Mouse (Mus musculus): ENCODE data around the gene Crcp. TPM values are rescaled to one million over a fixed set of nuclear protein-coding genes. Genes with fewer than 3 reads are reported as not detected.

Crcp gene
- polyA plus RNA-seq, 1 experiment from 2014 or later: 46.2 TPM

DNA sequence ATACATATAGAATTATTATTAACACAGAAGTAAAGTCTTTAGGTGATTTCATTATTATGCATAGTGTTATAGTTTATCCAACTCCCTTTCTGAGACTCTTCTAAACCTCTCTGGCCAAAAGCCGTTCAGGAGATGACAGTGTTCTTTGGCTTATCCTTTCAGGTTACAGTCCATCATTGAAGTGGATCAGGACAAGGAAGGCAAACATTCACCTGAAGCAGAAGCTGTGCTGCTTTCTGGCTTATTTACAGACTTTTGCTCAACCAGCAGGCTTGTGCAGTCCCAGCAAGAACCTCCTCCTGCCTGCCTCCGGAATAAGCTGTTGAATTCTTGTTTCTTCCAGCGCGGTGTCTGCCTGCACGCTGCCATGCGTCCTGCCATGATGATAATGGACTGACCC is 43.9 kb downstream of the Crcp start, which contains the start of gene Tpst1:
TSS of gene Tpst1 (plus strand) at position 301 of the 400 bp plus-strand sequence.
- WGBS: 93% methylated on average over 6 of the region's 6 CpGs
- Histone ChIP-seq H3K9me3 (ENCODE audit: low read length) (no peaks in the 10 kb centered on the region), H3K36me3 (ENCODE audit: insufficient read depth, low read length) (no peaks in the 10 kb centered on the region), H3K4me3 (ENCODE audit: low read length) (no peak within 1 kb of the TSS), H3K4me1 (ENCODE audit: insufficient read depth, low read length) (no peaks in the 10 kb centered on the region), H3K9ac (replicated peaks; ENCODE audit: low read length) (no peak within 1 kb of the TSS), H3K4me2 (replicated peaks; ENCODE audit: low read depth, low read length) (no peak within 1 kb of the TSS), H3K27ac (ENCODE audit: low read length) (no peak within 1 kb of the TSS), H3K27me3 (ENCODE audit: insufficient read depth, low read length) (no peaks in the 10 kb centered on the region)
- ATAC-seq (ENCODE audit: low FRiP score, low TSS enrichment): no peak

DNA sequence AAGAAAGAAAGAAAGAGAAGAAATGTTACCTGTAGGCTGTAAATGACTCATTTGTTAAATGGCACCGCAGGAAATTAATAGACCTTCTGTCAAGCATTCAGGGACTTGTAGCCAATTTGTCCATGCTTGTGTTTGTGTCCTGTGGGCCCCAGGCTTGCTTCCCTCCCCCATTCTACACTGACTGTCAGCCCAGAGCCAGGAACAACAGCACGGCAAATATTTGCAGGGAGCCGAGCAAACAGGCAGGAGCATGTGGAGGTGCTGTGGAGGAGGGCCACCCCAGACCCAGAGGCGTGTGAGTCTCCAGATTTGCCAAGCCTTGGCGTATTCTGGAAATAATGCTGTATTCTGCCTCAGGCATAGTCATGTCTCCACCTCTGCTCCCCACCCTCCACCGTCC is 45.4 kb downstream of the Crcp start:
- H3K27me3 ChIP-seq (ENCODE audit: insufficient read depth, low read length): no peaks in the 10 kb centered on the region
- no peak overlapping the region for H3K27ac ChIP-seq (ENCODE audit: low read length)
- no peaks in the 10 kb centered on the region for H3K36me3 ChIP-seq (ENCODE audit: insufficient read depth, low read length)
- ATAC-seq (ENCODE audit: low FRiP score, low TSS enrichment): no peak
- WGBS: 66% methylated on average over 6 of the region's 6 CpGs
- no peak overlapping the region for H3K9ac ChIP-seq (replicated peaks; ENCODE audit: low read length)
- H3K4me2 ChIP-seq (replicated peaks; ENCODE audit: low read depth, low read length): no peak overlapping the region
- no peaks in the 10 kb centered on the region for H3K9me3 ChIP-seq (ENCODE audit: low read length)
- H3K4me1 ChIP-seq (ENCODE audit: insufficient read depth, low read length): peaks cover 4% of the 10 kb centered on the region; the same call in 1 of the 2 replicates
- no peak overlapping the region for H3K4me3 ChIP-seq (ENCODE audit: low read length)

DNA sequence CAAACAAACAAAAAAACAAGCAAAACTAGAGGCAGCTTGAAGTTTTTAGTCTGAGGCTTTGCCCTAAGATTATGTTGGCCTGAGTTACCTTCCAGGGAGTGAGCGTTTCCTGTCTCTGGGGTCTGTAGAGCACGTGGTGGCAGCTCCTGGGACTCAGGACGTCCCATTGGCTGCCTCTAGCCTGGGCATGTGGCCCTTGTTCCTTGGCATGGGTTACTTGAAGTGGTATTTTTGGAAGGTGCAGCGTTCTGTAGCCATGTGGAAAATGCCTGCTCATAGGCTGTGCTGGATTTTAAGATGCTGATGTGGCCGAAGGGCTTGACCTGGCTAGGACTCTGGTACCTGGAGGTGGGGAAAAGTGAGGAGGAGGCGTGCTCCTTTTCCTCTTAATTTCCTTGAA is 47.3 kb downstream of the Crcp start:
- ATAC-seq (ENCODE audit: low FRiP score, low TSS enrichment): no peak
- Histone ChIP-seq H3K4me2 (replicated peaks; ENCODE audit: low read depth, low read length) (no peak overlapping the region), H3K27ac (ENCODE audit: low read length) (no peak overlapping the region), H3K36me3 (ENCODE audit: insufficient read depth, low read length) (peaks cover 3% of the 10 kb centered on the region), H3K9ac (replicated peaks; ENCODE audit: low read length) (no peak overlapping the region), H3K9me3 (ENCODE audit: low read length) (peaks cover 4% of the 10 kb centered on the region), H3K4me1 (ENCODE audit: insufficient read depth, low read length) (peaks cover 12% of the 10 kb centered on the region; the same call in 1 of the 2 replicates), H3K27me3 (ENCODE audit: insufficient read depth, low read length) (no peaks in the 10 kb centered on the region), H3K4me3 (ENCODE audit: low read length) (no peak overlapping the region)
- WGBS: 60% methylated on average over 6 of the region's 6 CpGs

GRCm38 (mm10) chr5:130078096-130078833 is 49.2 kb downstream of the Crcp start:
- no peak for ATAC-seq (ENCODE audit: low FRiP score, low TSS enrichment)
- WGBS: 63% methylated on average over 9 of the region's 9 CpGs
- H3K4me3 ChIP-seq (ENCODE audit: low read length): no peak overlapping the region
- H3K9ac ChIP-seq (replicated peaks; ENCODE audit: low read length): no peak overlapping the region
- peaks cover 6% of the 10 kb centered on the region for H3K36me3 ChIP-seq (ENCODE audit: insufficient read depth, low read length)
- H3K27ac ChIP-seq (ENCODE audit: low read length): no peak overlapping the region
- H3K4me1 ChIP-seq (ENCODE audit: insufficient read depth, low read length): peaks cover 12% of the 10 kb centered on the region; the same call in 1 of the 2 replicates
- no peaks in the 10 kb centered on the region for H3K27me3 ChIP-seq (ENCODE audit: insufficient read depth, low read length)
- H3K9me3 ChIP-seq (ENCODE audit: low read length): peaks cover 6% of the 10 kb centered on the region
- no peak overlapping the region for H3K4me2 ChIP-seq (replicated peaks; ENCODE audit: low read depth, low read length)

DNA sequence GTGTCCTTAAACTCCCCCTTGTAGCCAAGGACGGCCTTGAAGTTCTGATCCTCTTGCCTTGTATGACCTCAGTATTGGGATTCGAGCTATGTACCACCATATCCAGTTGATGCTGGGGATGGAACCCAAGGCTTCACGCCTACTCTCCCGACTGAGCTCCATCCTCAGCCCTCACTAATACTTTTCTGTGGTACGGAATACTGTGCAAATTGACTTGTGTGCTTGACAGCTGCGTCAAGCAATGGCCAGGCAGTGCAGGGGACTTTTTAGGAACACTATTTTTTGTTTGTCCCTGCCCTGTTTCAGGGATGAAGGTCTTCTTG is 49.7 kb downstream of the Crcp start:
- Histone ChIP-seq H3K27me3 (ENCODE audit: insufficient read depth, low read length) (no peaks in the 10 kb centered on the region), H3K4me3 (ENCODE audit: low read length) (peak overlapping the region; percentile 78), H3K9ac (replicated peaks; ENCODE audit: low read length) (peak overlapping the region; percentile 93), H3K4me1 (ENCODE audit: insufficient read depth, low read length) (peaks cover 12% of the 10 kb centered on the region; the same call in 1 of the 2 replicates), H3K9me3 (ENCODE audit: low read length) (peaks cover 6% of the 10 kb centered on the region), H3K36me3 (ENCODE audit: insufficient read depth, low read length) (peaks cover 6% of the 10 kb centered on the region), H3K4me2 (replicated peaks; ENCODE audit: low read depth, low read length) (peak overlapping the region; percentile 91), H3K27ac (ENCODE audit: low read length) (peak overlapping the region; percentile 35; the same call in 1 of the 2 replicates)
- 41% methylated on average over 6 of the region's 6 CpGs for WGBS
- ATAC-seq (ENCODE audit: low FRiP score, low TSS enrichment): peak; percentile 29; the same call in 1 of the 2 replicates

- Histone ChIP-seq H3K4me3 (ENCODE audit: low read length) (peak overlapping the region; percentile 78), H3K27me3 (ENCODE audit: insufficient read depth, low read length) (no peaks in the 10 kb centered on the region), H3K4me1 (ENCODE audit: insufficient read depth, low read length) (peaks cover 12% of the 10 kb centered on the region; the same call in 1 of the 2 replicates), H3K4me2 (replicated peaks; ENCODE audit: low read depth, low read length) (peak overlapping the region; percentile 91), H3K36me3 (ENCODE audit: insufficient read depth, low read length) (peaks cover 6% of the 10 kb centered on the region), H3K9ac (replicated peaks; ENCODE audit: low read length) (peak overlapping the region; percentile 93), H3K27ac (ENCODE audit: low read length) (peak overlapping the region; percentile 60), H3K9me3 (ENCODE audit: low read length) (peaks cover 6% of the 10 kb centered on the region)
- peak; percentile 98 for ATAC-seq (ENCODE audit: low FRiP score, low TSS enrichment)
- under 1% methylated on average over 79 of the region's 86 CpGs for WGBS
Observed at GRCm38 (mm10) chr5:130079202-130080050, 50.3 kb downstream of the Crcp start.

DNA sequence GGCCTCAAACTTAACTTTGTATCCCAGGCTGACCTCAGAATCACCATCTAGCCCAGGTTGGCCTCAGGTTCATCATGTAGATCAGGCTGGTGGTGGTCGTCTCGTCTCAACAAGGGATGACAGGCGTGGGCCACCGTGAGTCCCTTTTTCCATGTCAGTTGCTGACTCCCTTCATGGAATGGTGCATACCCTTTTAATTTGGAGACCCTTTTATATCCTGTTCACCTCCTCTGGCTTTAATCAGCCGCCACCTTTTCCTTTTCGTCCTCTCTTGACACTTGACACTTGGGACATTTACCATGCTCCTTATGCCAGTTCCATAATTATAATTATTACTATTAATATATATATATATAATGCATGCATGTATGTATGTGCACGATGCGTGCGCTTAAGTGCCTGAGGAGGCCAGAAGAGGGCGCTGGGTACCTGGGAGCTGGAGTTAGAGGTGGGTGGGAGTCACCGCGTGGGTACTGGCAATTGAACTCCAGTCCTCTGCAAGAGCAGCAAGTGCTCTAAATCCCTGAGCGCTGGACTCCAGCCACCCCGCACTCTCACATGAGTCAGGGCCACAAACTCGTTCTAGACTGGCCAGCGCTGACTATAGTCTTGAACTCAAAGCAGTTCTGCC is 51.1 kb downstream of the Crcp start:
- Histone ChIP-seq H3K27ac (ENCODE audit: low read length) (no peak overlapping the region), H3K9me3 (ENCODE audit: low read length) (peaks cover 6% of the 10 kb centered on the region), H3K9ac (replicated peaks; ENCODE audit: low read length) (peak overlapping the region; percentile 93), H3K4me2 (replicated peaks; ENCODE audit: low read depth, low read length) (peak overlapping the region; percentile 91), H3K4me1 (ENCODE audit: insufficient read depth, low read length) (peaks cover 12% of the 10 kb centered on the region; the same call in 1 of the 2 replicates), H3K4me3 (ENCODE audit: low read length) (peak overlapping the region; percentile 78), H3K36me3 (ENCODE audit: insufficient read depth, low read length) (peaks cover 6% of the 10 kb centered on the region), H3K27me3 (ENCODE audit: insufficient read depth, low read length) (no peaks in the 10 kb centered on the region)
- 0 out of 2 replicates have a peak, but pooled peaks have one; percentile 2 for ATAC-seq (ENCODE audit: low FRiP score, low TSS enrichment)
- WGBS: 74% methylated on average over 16 of the region's 16 CpGs

DNA sequence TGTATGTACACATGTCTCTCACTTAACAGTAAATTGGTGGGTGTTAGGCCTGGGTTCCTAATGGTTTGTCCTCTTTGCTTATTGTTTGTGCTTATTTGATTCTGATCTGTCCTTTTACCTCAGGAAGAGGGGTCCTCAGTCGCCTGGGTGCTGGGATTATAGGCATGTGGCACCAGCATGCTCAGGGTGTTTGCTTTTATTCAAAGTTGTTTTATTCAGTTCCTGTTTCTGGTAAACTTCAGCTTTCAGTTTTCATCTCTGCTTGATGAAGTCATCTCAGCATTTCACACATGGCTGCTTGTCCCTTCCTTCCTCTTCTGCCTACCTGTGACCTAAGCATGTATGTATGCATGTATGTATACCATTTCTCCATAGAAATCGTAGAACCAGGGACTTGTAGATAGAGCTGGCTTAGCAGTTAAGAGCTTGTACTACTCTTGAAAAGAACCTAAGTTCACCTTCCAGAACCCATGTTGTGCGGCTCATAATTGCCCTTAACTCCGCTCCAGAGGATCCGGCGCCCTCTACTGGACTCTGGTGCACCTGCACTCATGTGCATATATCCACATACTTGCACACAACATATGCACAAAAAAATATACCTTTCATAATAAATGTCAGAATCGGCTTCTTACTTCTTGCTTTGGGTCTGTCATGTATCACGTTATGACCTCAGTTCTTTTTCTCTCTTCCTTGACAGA is 52.2 kb downstream of the Crcp start:
- H3K9me3 ChIP-seq (ENCODE audit: low read length): peaks cover 6% of the 10 kb centered on the region
- WGBS: over 99% methylated on average over 8 of the region's 8 CpGs

DNA sequence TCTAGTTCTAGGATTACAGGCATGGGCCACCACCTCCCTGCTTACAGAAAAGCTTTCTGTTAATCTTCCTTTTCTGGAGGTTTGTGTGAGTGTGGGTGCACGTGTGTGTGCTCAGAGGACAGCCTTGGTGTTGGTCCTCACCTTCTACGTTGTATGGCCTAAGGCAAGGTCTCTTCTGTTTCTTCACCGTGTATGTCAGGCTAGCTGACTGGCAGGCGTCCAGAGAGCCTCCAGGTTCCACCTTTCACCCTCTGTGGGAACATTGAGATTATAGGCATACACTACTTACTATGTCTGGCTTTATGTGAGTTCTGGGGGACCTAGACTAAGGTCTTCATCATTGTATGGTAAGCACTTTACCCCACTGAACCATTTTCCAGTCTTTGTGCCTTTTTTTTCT is 53.3 kb downstream of the Crcp start:
- H3K4me2 ChIP-seq (replicated peaks; ENCODE audit: low read depth, low read length): no peak overlapping the region
- H3K9me3 ChIP-seq (ENCODE audit: low read length): peaks cover 6% of the 10 kb centered on the region
- peaks cover 12% of the 10 kb centered on the region; the same call in 1 of the 2 replicates for H3K4me1 ChIP-seq (ENCODE audit: insufficient read depth, low read length)
- no peak overlapping the region for H3K27ac ChIP-seq (ENCODE audit: low read length)
- H3K4me3 ChIP-seq (ENCODE audit: low read length): no peak overlapping the region
- H3K9ac ChIP-seq (replicated peaks; ENCODE audit: low read length): no peak overlapping the region
- 82% methylated on average over 4 of the region's 4 CpGs for WGBS
- H3K27me3 ChIP-seq (ENCODE audit: insufficient read depth, low read length): no peaks in the 10 kb centered on the region
- ATAC-seq (ENCODE audit: low FRiP score, low TSS enrichment): no peak
- peaks cover 6% of the 10 kb centered on the region for H3K36me3 ChIP-seq (ENCODE audit: insufficient read depth, low read length)

More for the DNA sequence above, 52.2 kb downstream of the Crcp start:
- Histone ChIP-seq H3K36me3 (ENCODE audit: insufficient read depth, low read length) (peaks cover 6% of the 10 kb centered on the region), H3K4me2 (replicated peaks; ENCODE audit: low read depth, low read length) (no peak overlapping the region), H3K27ac (ENCODE audit: low read length) (no peak overlapping the region), H3K27me3 (ENCODE audit: insufficient read depth, low read length) (no peaks in the 10 kb centered on the region), H3K4me3 (ENCODE audit: low read length) (no peak overlapping the region), H3K4me1 (ENCODE audit: insufficient read depth, low read length) (peaks cover 12% of the 10 kb centered on the region; the same call in 1 of the 2 replicates), H3K9ac (replicated peaks; ENCODE audit: low read length) (no peak overlapping the region)
- no peak for ATAC-seq (ENCODE audit: low FRiP score, low TSS enrichment)
